Mouse (Mus musculus) mouse trophoblast stem cell (cell line): ENCODE results near the gene Klf9.

Source experiments
- in situ Hi-C, 2 experiments: fragments of 300-500 bp; cut with MseI, MboI; formaldehyde crosslinking; loops; 2 replicates in 1 of 2; 3 replicates in 1 of 2; pipeline ENCODE4 v1.15.1; 2025

Gene Klf9

DNA sequence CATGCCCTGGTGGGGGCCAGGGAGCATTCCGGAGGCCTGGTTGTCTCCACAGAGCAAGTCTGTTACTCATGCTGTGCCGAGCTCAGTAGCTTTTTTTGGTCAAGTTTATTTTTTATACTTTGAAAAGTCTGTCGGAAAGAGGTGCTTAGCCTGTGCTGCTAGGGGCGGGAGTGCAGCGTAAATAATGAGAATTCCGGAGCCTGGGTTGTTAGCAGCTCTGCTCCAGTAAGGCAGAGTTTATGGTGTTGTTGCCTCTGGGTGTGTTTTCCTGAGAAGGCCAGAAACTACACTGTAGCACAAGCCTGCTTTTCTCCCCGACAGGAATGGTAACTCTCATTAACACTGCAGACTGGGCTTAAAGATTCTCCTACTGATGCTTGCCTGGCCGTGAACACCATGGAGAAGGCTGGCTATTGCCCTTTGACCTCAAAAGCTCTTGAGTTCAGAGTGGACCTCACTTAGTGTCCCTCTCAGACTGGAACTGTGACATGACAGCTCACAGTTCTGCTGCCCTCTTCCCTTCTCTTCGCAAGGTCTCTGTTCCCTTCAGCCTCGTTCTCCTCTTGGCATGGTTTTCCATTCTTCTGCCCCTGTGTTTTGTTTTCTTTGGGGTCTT lies 18.9 kb downstream of the Klf9 start:
- in situ Hi-C loops, result loop anchor here in 1 of 2 experiments (10.0 kb wide), 1 partner anchor 145 kb away; no protein-coding TSS in a partner anchor

DNA sequence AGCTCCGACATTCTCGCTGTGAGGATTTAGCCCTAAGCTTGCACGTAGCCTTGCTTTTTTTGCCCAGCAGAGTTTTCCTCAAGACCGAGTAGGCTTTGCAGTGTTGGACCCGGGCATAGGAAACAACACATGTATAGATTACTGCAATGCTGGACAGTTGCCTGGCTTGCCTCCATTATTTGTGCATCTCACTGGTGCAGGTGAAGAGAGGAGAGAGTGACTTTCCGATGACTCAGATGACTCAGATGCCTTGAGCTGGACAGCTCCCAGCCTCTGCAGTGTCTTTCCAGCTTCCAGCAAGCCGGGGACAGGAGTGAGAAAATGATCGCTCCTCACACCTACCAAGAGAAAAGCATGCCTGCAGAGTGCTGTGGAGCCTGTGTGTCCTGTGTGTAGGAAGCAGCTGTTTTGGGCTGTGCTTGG lies 21.4 kb downstream of the Klf9 start:
- in situ Hi-C loops, result no loop called here

DNA sequence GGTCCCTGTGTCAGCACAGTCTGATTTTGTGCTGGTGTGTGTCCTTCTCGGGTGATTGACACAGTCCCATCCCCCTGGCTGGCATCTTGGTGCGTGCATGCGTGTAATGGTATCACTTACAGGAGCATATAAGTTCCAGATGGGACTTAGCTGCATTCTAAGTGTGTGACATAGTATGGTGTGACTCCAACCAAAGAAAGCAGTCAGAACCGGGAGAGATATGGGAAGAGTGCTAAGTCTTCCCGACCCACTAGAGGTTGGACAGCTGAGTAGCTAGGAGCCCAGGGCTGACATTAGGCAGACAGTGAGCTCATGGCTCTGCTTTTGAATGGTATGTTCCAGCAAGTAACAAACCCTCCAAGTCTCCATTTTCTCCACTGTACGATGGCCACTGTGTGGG lies 21.9 kb downstream of the Klf9 start:
- in situ Hi-C loops, result no loop called here

DNA sequence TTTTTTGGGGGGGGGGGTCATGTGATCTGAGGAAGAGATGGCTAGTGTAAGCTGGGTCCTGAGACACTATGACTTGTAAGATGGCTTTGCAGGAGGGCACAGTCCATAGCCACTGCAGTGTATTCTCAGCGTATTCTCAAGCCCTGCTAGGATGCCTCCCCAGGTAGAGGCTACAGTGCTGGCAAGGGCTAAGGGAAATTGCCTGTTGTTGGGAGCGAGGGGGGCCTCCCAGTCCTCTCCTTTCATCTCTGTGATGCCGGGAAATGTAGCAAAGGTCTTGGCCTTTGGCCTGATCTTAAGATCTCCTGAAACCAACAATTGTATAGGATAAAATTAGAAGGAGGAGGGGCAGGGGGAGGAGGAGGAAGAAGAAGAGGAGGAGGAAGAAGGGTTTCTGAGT lies 22.3 kb downstream of the Klf9 start:
- in situ Hi-C loops, result no loop called here

DNA sequence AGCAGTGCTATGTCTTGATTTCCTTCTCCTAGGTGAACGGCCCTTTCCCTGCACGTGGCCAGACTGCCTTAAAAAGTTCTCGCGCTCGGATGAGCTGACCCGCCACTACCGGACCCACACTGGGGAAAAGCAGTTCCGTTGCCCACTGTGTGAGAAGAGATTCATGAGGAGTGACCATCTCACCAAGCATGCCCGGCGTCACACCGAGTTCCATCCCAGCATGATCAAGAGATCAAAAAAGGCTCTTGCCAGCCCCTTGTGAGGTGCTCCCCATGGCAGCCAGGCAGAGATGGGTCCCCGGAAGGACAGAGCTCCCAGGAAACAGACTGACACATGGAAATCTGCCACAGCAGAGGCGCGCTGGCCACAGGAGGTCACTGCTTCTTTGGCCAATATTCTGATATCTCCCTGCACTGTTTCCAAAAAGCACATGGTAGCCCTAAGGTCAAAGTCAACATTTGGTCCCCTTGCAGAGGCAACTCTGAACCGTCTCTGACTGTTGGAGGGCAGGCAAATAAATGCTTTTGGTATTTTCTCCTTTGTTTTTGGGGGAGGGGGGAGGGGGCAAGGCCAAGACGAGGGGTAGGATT lies 23.7 kb downstream of the Klf9 start:
- in situ Hi-C loops, result no loop called here

DNA sequence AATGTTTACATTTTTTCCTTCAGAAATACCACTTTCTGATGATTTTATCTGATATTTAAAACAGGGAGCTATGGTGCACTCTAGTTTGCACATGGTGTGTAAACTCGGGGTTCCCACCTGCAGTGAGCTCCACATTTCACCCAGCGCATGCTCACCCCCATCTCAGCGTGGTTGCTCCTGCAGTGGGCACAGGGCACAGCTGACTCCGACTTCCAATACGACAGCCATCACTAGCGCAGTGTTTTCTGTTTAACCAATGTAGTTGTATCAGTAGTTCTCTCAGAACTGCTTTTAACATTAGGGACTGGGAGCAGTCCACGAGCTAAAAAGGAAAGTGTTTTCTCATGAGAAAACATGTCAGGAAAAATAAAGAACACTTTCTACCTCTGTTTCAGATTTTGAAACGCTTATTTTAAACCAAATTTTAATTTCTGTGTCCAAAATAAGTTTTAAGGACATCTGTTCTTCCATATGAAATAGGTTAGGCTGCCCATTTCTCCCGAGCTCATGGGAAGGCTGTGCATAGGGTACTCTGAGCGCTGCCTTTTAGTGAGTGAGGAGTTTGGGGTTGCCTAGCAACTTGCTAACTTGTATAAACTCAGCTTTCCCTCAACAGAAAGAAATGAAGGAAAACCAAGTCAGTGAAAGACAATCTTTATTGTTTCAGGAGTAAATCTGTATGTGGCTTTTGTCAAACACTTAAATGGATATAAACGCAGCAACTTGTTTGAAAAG lies 25.7 kb downstream of the Klf9 start:
- in situ Hi-C loops, result no loop called here

DNA sequence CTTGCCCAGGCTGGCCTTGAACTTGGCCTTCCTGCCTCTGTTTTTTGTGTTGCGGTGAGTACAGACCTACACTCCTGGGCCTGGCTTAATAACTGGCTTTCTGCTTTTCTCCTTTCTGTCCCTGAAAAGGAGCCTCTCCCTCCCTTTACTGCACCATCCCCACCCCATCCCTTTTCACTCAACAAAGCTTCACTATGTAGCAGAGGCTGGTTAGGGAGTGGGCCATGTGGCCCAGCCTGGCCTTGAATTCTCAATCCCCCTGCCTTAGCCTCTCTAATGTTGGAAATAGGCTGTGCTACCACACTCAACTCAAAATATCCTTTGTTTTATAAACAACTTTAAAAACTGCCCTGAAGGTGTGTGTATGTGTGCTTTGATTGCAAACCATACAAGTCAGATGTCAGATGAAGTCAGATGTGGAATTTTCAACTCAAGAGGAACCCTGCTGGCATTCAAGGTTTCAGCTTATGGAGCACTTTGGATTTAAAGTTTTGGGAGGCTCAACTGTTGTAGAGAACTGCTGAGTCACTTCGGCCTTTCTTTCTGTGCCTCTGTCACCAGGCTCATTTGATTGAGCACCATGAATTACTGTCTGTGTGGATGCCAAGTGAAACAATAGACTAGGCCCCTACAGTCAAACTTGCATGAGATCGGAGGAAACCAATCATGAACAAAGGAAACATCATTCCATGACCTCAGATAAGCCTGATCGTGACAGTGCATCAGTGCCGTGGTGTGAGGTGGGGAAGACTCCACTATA lies 28.1 kb downstream of the Klf9 start:
- in situ Hi-C loops, result no loop called here

DNA sequence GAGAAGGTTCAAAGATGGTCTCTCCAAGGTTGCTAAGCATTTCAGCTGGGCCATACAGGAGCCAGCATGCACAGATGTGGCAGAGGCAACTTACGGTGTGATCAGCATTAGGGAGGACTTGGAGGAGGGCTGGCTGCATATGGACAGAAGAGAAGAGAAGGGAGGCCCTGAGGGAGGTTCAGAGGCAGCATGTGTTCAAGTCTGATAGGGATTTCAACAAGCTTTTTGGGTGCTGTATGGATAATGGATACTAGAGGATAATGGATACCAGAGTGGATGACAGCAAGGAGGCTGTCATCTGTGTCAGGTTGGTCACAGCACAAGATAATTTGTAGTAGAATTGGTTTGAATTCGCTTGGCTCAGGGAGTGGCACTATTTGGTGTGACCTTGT lies 28.6 kb downstream of the Klf9 start:
- in situ Hi-C loops, result no loop called here

DNA sequence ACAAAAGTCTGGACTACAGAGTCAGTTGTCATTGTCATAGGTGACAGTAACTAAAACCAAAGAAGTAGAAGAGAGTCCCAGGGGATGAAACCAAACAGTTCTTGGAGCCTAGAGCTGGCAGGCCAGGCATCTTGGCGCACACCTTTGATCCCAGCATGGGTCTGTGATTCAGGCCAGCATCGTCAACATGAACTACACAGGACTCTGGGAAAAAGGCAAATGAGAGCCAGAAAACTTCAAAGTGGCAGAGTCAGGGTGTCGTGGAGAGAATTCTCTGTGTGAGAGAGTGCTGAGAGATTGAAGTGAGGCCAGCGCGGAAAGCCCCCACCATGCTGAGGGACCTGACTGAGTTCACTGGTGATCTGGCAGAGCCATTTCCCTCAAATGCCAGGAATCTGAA lies 29.4 kb downstream of the Klf9 start:
- in situ Hi-C loops, result no loop called here

DNA sequence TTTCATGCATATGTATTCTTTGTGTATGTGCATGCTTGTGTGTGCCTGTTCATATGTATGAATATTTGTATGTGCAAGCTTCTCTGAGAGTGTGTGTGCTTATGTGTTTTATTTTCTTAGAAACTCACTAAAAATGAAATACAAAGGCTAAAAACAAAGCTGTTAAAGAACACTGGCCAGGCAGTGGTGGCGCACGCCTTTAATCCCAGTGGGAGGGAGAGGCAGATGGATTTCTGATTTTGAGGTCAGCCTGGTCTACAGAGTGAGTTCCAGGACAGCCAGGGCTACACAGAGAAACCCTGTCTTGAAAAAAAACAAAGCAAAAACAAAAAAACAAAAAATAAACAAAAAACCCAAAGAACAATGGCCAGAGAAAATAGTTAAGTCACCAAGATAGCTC lies 30.1 kb downstream of the Klf9 start:
- in situ Hi-C loops, result no loop called here

DNA sequence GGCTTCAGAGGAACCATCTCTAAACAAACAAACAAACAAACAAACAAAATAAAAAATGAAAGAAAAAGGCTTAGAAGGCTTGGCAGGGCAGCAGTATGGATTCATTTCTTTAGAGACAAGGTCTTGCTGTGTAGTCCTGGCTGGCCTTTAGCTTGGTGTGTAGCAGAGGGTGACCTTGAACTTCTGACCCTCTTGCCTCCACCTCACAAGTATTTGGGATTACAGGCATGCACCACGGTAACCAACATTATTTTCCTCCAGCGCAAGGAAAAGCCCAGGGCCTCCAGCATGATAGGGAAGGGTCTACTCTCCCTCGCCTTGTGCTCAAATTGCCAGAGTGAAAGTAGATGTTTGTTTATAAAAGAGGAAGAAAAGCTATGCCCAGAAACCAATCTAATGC lies 34.1 kb downstream of the Klf9 start:
- in situ Hi-C loops, result loop anchor here in 1 of 2 experiments (25.0 kb wide), 1 partner anchor 263 kb away; no protein-coding TSS in a partner anchor

DNA sequence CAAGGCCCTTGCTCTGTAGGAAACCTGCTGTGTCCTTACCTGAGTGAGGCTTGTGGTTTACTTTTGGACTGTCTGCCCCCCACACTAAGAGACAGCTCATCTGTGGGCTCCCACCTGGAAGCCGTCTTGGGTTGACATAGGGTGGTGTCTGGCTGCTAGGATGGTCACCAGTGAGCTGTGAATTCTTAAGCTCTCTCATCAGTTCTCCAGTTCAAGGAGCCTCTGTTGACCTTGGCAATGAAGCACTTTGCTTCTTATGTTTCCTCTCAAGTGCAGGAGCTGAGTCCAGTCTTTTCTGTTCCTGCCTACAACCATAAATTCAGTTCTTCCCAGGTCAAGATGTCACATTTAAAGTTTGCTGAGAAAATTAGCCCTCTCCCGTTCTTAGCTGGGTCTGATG lies 34.5 kb downstream of the Klf9 start:
- in situ Hi-C loops, result loop anchor here in 1 of 2 experiments (25.0 kb wide), 1 partner anchor 263 kb away; no protein-coding TSS in a partner anchor

DNA sequence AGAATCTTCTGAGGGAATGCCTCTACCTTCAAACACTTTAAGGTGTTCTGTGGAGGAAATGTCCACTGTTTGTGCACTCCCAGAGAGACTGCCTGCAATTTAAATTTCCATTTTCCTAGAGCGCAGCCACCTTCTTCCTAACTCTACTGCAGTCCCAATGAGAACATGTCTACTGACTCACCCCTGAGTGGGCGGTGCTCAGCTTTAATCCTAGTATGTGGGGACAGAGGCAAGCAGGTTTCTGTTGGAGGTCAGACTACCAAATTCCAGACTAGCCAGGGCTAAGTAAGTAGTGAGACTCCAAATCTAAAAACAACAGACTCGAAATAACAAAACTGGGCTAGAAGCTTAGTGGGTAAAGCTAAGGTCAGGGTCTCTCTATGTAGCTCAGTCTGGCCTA lies 37.5 kb downstream of the Klf9 start:
- in situ Hi-C loops, result loop anchor here in 1 of 2 experiments (25.0 kb wide), 1 partner anchor 266 kb away; no protein-coding TSS in a partner anchor

DNA sequence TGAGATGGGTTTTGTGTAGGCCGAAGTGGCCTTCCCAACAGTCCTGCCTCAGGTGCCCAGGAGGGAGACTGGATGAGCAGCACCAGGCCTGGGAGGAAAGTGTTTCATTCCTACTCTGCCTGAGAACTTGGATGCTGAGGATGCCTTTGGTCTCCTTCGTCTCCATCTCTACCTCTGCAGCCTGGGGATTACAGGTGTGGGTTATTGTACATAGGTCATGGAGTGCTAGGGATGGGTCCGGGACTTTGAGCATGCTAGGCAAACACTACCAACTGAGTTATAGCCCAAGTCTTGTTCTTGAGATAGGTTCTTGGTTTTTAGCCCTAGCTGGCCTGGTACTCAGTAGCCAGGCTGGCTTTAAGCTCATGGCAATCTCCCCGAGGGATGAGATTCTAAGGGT lies 42.5 kb downstream of the Klf9 start:
- in situ Hi-C loops, result loop anchor here in 1 of 2 experiments (25.0 kb wide), 1 partner anchor 271 kb away; no protein-coding TSS in a partner anchor

DNA sequence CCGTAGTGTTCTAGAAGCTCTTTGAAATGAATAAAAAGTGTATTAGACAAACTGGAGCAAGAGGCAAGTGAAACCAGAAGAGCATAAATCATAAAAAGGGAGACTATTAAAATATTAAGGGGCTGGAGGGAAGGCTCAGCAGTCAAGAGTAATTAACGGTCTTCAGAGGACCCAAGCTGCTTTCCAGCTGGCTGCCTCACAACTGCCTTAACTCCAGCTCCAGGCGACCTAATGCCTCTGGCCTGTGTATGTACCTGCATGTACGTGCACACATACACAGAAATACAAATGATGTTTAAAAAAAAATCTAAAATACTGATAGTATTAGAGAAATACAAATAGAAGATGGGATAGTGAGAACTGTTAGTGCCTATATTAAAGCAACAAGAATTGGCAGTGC lies 43.0 kb downstream of the Klf9 start:
- in situ Hi-C loops, result loop anchor here in 1 of 2 experiments (25.0 kb wide), 1 partner anchor 272 kb away; no protein-coding TSS in a partner anchor

DNA sequence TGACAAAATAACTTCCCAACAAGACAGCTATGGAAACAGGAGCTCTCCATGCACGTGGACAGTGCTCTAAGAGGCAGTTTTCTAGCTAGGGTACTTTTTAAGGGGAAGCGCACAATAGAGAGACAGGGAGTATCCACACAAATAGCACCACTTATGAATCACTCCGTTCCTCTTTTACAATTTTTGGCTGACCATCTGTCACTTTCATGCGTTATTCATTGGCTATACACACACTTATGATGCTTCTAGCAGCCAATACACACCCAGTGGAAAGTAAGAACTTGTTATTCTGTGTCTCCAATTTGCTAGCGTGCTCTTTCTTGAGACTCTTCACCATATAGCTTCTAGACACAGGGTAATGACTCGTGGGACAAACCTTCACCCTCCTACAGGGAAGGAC lies 46.7 kb downstream of the Klf9 start:
- in situ Hi-C loops, result loop anchor here in 1 of 2 experiments (25.0 kb wide), 1 partner anchor 275 kb away; no protein-coding TSS in a partner anchor

DNA sequence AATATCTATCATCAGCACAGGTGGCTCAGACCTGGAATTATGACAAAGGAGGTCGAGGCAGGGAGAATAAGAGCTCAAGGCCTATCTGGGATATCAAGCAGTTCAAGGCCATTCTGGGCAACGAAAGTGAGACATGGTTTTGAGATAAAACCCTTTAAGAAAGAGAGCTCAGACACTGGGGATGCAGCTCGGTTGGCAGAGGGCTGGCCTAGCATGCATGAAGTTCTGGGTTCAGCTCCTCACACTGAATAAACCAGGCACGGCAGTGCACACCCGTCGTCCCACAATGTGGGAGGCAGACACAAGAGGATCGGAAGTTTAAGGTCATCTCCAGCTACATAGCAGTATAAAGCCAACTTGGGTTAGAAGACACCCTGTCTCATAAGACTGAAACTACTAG lies 48.0 kb downstream of the Klf9 start:
- in situ Hi-C loops, result loop anchor here in 1 of 2 experiments (25.0 kb wide), 1 partner anchor 277 kb away; no protein-coding TSS in a partner anchor

DNA sequence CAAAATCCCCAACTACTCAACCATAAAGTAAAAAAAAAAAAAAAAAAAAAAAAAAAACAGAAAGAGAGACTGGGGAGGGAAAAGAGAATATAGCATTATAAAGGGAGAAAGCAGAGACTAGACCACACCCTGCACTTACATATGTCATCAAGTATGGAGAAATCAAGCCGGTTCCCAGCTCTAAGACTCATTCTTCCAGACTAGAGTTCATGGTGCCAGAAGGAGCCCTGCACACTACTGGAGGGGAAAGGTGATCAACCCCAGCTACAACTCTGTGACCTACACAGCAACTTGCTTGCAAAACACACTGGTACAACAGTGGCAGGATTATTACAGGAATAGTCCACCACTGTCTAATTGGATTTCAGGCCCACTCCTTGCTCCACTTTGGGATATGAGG lies 48.7 kb downstream of the Klf9 start:
- in situ Hi-C loops, result loop anchor here in 1 of 2 experiments (25.0 kb wide), 1 partner anchor 277 kb away; no protein-coding TSS in a partner anchor

DNA sequence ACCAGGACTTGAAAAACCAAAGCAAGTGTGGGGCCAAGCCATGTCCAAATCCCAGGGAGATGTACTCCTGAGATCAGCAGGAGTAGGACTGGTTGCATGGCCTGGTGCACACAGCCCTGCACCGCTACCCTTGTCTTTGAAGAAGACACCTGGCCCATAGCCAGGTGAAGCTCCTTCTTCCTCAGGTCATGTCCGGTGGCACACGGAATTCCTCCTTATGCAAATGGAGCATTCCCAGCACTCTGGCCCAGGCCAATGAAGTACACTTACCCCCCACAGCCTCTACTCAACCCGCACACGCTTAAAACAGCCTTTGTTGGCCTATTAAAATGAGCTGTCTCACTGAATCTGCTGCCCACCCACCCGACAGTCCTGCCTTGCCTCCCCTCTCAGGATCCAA lies 50.5 kb downstream of the Klf9 start:
- in situ Hi-C loops, result loop anchor here in 1 of 2 experiments (25.0 kb wide), 1 partner anchor 279 kb away; no protein-coding TSS in a partner anchor

DNA sequence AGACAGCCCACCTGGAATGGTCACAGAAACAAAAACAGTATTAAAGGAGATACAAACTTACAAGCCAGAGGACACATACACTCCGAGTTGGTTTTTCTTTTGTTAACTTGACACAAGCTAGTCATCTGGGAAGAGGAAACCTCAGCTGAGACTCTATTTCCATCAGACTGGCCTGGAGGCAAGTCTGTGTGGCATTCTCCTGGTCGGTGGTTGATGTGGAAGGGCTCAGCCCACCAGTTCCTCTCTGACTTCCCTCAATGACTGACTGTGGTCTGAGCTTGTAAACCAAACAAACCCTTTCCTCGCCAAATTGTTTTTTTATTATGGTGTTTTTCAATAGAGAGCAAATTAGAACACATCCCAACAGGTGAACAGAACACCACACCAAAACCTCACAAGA lies 52.0 kb downstream of the Klf9 start:
- in situ Hi-C loops, result loop anchor here in 1 of 2 experiments (25.0 kb wide), 1 partner anchor 281 kb away; no protein-coding TSS in a partner anchor

DNA sequence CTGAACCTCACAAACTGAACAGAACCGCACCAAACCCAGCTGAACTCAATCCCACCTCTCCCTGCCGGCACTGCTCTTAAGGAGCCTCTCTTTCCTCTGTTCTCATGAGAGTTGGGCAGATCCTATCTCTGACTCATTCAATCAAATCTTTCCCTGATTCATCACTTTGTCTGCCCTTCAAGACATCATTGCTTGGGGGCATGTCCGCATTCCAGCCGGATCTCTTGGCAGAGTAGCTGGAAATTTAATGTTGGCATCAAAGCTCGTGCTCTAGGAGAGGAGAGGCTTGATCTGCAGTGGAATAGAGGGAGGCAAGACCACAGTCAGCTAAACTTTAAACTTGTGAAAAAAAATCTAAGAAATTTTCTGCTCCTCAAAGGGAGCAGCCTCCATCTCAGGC lies 61.1 kb downstream of the Klf9 start:
- in situ Hi-C loops, result no loop called here
